In the genomic region with DNA sequence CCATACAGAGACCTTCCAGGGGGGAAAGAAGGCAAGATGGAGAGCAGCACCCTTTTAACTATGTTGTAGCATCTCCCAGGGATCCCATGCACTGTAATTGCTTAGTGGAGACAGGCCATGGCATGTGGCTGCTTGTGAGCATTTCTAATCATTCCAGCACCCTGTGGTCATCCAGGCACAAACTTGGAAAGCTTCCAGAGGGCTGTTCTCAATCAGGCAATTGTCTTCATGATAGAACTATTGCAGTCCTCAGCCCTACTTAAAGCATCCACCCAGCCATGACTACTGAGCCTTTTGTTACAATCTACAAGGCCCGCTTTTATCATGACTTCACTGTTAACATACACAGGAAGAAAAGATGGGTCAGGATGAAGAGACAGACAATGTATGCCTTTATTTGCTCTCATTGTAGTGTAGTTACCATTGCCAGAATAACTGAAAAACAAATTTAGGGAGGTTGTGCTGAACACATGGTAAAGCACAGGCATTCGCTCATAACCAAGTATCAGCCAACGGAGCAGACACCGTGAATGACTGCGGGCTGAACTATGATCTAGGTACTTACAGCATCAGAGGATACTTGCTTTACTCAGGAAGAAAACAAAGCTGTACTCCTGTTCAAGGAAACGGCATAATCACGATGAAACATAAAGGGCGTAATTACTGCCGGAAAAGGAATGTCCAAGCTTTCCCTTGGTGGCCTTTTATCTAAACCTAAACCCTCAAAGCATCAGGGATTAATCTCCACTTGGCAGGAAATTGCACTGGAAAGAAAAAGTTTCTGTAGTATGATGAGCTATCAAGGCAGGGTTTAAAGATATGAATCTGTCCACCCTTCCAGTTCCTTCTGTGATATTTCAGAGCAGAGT, we compare ENCODE assay signal across 9 mouse cellular contexts.
DNase-seq lines count a peak whose midpoint lies in the region; ATAC-seq and TF ChIP-seq lines count a peak whose summit lies in the region.
"Had no signal": no experiment of that assay in that cellular context is flagged by ENCODE, and none has a peak within 500 bp of the region (broad histone marks: within the 10 kb centered on the region; RNA-seq: fewer than 3 reads in every experiment).

No protein-coding gene starts in this region.

- H3K4me2 ChIP-seq in kidney, postnatal 0 days (ENCODE audit: low read length): no peak overlapping the region
- H3K4me2 ChIP-seq in kidney, embryonic 15.5 days: no peak overlapping the region
- H3K4me2 ChIP-seq in forebrain, embryonic 13.5 days: no peak overlapping the region
- H3K4me2 ChIP-seq in midbrain, embryonic 16.5 days (ENCODE audit: low read length): no peak overlapping the region

- H3K4me1 ChIP-seq in kidney, postnatal 0 days (replicated peaks; ENCODE audit: insufficient read depth, low read length): peaks cover 4% of the 10 kb centered on the region; the same call in 1 of the 2 replicates
- peaks cover 13% of the 10 kb centered on the region; the same call in 1 of the 2 replicates for H3K4me1 ChIP-seq in kidney, embryonic 15.5 days
- H3K4me1 ChIP-seq in forebrain, embryonic 13.5 days: peaks cover 10% of the 10 kb centered on the region
- H3K4me1 ChIP-seq in midbrain, embryonic 16.5 days (ENCODE audit: control insufficient read depth, insufficient read depth, low read length): 0 out of 2 replicates have a peak, but pooled peaks cover 2% of the 10 kb centered on the region

- no peak overlapping the region for H3K27ac ChIP-seq in kidney, postnatal 0 days
- H3K27ac ChIP-seq in kidney, embryonic 15.5 days: no peak overlapping the region
- H3K27ac ChIP-seq in forebrain, embryonic 13.5 days: no peak overlapping the region
- H3K27ac ChIP-seq in midbrain, embryonic 16.5 days (ENCODE audit: low read length): no peak overlapping the region

- WGBS in kidney, postnatal 0 days: 63% methylated on average over 9 of the region's 9 CpGs
- WGBS in kidney, embryonic 15.5 days: 74% methylated on average over 9 of the region's 9 CpGs
- WGBS in forebrain, embryonic 13.5 days: 42% methylated on average over 9 of the region's 9 CpGs
- WGBS in midbrain, embryonic 16.5 days: 45% methylated on average over 9 of the region's 9 CpGs

- peak; percentile 40 for DNase-seq in kidney, postnatal 0 days (ENCODE audit: low spot score)
- DNase-seq in cerebellum, adult 11 months: peak; percentile 38
- no peak for DNase-seq in liver
- no peak for DNase-seq in embryo, embryonic 9.5 days (ENCODE audit: extremely low spot score)
- no peak for DNase-seq in spleen, postnatal 10 days (ENCODE audit: low spot score in 2 of 2)
- DNase-seq: lung, adult 2 months had no signal

- H3K9me3 ChIP-seq in kidney, postnatal 0 days (replicated peaks; ENCODE audit: low read length): no peaks in the 10 kb centered on the region
- H3K9me3 ChIP-seq in kidney, embryonic 15.5 days (replicated peaks): no peaks in the 10 kb centered on the region
- no peaks in the 10 kb centered on the region for H3K9me3 ChIP-seq in forebrain, embryonic 13.5 days (replicated peaks)
- no peaks in the 10 kb centered on the region for H3K9me3 ChIP-seq in midbrain, embryonic 16.5 days (replicated peaks; ENCODE audit: control insufficient read depth, low read length, poor library complexity, severe bottlenecking)

- no peak for TF ChIP-seq CTCF in kidney, postnatal 0 days (IDR thresholded peaks at IDR 0.05; ENCODE audit: low read depth)

- no peaks in the 10 kb centered on the region for H3K27me3 ChIP-seq in kidney, postnatal 0 days (ENCODE audit: insufficient read depth, low read length)
- no peaks in the 10 kb centered on the region for H3K27me3 ChIP-seq in kidney, embryonic 15.5 days
- H3K27me3 ChIP-seq in forebrain, embryonic 13.5 days: no peaks in the 10 kb centered on the region
- H3K27me3 ChIP-seq in midbrain, embryonic 16.5 days (ENCODE audit: control insufficient read depth, insufficient read depth, low read depth, low read length): no peaks in the 10 kb centered on the region

- no peak for ATAC-seq in kidney, postnatal 0 days (replicated peaks; ENCODE audit: low FRiP score, low read depth)
- ATAC-seq in kidney, embryonic 15.5 days (replicated peaks; ENCODE audit: low FRiP score): no peak
- ATAC-seq in forebrain, embryonic 13.5 days: peak; percentile 80
- ATAC-seq in midbrain, embryonic 16.5 days: 0 out of 2 replicates have a peak, but pooled peaks have one; percentile 32

- no peak overlapping the region for H3K9ac ChIP-seq in kidney, postnatal 0 days (ENCODE audit: low read depth, low read length)
- no peak overlapping the region for H3K9ac ChIP-seq in kidney, embryonic 15.5 days
- no peak overlapping the region for H3K9ac ChIP-seq in forebrain, embryonic 13.5 days
- H3K9ac ChIP-seq in midbrain, embryonic 16.5 days (ENCODE audit: low read depth, low read length): no peak overlapping the region

- no peak overlapping the region for H3K4me3 ChIP-seq in kidney, postnatal 0 days (replicated peaks; ENCODE audit: low read depth, low read length)
- no peak overlapping the region for H3K4me3 ChIP-seq in kidney, embryonic 15.5 days (replicated peaks)
- H3K4me3 ChIP-seq in forebrain, embryonic 13.5 days: no peak overlapping the region
- no peak overlapping the region for H3K4me3 ChIP-seq in midbrain, embryonic 16.5 days (ENCODE audit: low read depth, low read length)

- no peaks in the 10 kb centered on the region for H3K36me3 ChIP-seq in kidney, postnatal 0 days (ENCODE audit: insufficient read depth, low read length)
- no peaks in the 10 kb centered on the region for H3K36me3 ChIP-seq in kidney, embryonic 15.5 days
- H3K36me3 ChIP-seq in forebrain, embryonic 13.5 days (ENCODE audit: poor library complexity, severe bottlenecking): no peaks in the 10 kb centered on the region
- H3K36me3 ChIP-seq in midbrain, embryonic 16.5 days (ENCODE audit: control insufficient read depth, insufficient read depth, low read length): no peaks in the 10 kb centered on the region

Comparison
In these comparisons a context has a peak if more than half of its experiments do, and no peak if none do; other contexts are left out.
1. ATAC-seq: peak in forebrain, embryonic 13.5 days (single experiment) and midbrain, embryonic 16.5 days (single experiment); none in kidney, postnatal 0 days (single experiment) and kidney, embryonic 15.5 days (single experiment).
2. DNase-seq: peak in kidney, postnatal 0 days (single experiment) and cerebellum, adult 11 months (single experiment); none in liver (single experiment), embryo, embryonic 9.5 days (single experiment) and spleen, postnatal 10 days (0 of 2).